Mouse (Mus musculus) B cell, adult 2 months (primary cell): ENCODE measurements around the gene Ssbp3.

Experiments
- DNase-seq, 2 experiments: peaks; one replicate each; pipeline ENCODE4 v3.0.0; 2022

Gene Ssbp3

DNA sequence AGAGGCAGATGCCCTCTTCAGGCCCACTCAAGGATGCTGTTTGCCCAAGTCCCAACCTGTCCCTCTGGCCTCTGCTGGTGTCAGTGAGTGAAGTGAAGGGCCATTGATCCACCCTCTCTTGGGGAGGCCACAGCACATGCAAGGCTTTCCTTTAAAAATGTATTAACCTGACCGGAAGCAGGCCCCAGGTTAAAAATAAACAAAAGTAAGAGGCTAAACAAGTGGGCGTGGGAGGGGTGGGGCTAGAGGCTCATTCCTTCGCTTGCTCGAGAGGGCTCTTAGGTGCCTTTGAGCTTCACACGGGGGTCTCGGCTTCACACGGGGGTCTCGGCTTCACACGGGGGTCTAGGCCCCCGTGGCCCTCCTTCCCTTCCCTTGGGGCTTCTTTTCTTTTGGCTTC lies 54.5 kb downstream of the Ssbp3 start:
- no peak for DNase-seq

DNA sequence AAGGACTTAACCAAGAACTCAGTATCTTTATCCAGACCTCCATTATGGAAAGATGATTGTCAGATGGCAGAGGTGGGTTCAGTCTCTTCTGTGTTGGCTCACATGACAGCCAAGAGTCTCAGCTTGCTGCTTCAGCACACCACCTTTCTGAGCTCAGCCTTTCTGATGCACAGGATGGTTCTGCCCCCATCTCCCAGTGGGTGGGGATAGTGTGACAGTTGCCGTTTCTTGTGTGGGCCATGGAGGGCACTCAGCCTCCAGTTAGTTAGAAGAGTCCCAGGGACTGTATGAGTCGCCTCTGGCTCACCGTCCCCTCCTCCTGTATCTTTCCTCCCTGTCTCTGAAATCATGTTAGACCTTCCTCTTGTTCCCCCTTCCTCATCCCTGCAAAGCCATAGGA lies 55.9 kb downstream of the Ssbp3 start:
- DNase-seq, result no peak

DNA sequence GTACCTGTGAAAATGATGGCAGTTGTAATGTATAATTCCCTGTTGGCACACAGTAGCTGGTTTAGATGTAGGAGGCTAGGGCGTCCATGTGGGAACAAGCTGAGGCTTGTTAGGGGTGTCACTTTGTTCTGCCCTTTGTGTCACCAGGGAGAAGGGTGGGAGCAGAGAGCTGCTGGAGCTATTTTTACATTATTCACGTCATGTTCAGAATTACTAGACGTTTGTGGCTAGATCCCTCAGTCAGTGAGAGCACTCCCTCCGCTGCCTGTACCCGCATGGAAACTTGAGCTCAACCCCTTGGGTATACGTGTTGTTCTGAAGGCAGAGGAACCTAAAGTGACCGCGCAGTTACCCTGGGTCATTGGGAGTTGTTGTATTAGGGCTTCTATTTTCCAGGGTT lies 58.4 kb downstream of the Ssbp3 start:
- no peak for DNase-seq

DNA sequence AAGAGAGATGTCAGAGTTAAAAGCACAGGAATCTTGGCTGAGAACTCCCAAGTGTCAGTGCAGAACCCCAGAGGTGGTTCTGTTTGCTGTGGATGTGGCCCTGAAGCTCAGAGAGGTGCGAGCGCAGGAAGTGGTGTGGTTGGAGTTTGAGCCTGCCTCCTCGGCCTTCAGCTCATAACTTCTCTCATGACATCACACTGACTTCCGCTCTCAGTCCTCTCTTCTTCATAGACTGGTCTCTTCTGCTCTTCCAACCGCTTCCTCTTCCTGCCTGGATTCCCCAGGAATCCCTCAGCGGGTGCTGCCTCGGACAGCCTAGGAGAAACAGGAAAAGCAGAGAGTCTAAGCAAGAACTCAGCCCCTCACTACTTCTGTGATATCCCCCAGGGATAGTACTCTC lies 60.3 kb downstream of the Ssbp3 start:
- peak; percentile 29 to 43 for DNase-seq

DNA sequence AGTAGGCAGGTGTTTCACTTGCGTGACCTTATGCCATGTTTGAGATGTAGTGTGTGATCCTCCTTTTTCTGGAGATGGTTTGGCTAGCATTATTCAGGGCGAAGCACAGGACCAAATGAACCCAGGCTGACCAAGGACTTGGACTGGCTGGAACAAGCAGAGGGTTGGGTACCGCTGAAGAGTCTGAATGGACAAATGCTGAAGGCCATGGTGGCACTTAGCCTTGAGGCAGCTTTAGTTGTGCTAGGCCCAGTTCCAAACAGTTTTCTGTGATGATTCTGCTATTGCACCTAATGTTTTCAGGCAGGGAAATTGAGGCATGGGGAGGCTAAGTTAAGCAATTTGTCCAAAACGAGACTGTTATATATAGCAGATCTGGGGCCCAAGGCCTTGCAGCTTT lies 61.6 kb downstream of the Ssbp3 start:
- DNase-seq, result no peak

DNA sequence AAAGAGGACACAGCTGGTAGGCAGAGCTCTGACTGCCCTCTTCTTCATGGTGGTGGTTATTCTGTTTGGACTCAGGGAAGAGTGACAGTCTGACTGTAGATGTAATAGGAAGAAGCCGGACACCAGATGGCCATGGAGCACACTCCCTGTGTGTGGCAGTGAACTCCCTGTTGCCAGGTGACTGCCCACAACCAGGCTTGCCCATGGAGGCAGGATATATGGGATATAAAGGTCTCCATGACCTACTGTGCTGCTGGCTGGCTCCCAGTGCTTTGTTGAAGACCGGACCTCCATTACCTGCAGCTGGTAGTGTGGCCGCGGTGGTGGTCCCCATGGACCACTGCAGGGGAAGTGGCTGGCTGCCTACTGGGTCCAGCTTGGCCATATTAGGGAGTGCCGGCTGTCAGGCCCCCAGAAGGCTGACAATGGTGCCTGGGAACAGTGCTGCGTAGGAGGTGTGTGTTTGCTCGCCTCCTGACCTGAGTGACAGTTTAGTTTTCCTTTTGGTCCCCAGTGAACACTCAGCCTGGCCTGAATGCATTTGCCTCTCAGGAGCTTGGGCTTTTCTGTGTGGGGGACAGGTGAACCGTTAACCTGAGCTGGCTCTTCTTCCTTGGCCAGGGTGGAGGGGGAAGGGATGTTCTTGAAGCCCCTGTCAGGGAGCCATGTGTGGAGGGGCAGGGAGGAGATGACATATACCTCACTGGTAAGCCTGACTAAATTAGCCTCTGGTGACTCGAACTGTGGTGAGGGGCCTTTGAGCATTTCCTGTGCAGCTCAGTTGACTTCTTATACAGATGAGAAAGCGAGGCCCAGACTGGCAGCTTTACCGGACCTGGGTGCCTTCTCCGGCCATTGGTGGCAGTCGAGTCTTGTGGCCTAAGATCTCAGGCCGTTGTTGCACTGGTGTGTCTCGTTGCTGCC lies 62.2 kb downstream of the Ssbp3 start:
- DNase-seq, result no peak

DNA sequence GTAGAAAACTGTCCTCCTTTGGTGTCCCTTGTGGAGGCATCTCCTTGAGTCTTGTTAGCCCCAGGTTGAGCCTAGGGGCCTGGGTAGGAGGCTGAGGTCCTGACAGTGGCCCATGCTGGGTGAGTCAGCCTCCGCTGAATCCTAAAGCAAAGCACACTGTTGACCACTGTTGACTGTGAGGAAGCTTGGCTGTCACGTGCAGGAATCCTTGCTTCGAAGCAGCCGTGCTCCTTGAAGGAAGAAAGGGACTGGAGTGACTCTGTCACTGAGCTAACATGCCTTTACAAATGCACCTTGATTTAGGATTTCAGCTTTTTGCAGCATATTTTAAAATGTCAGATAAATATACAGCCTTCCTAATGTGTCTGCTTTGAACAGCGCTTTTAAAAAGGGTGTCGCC lies 64.8 kb downstream of the Ssbp3 start:
- no peak for DNase-seq

DNA sequence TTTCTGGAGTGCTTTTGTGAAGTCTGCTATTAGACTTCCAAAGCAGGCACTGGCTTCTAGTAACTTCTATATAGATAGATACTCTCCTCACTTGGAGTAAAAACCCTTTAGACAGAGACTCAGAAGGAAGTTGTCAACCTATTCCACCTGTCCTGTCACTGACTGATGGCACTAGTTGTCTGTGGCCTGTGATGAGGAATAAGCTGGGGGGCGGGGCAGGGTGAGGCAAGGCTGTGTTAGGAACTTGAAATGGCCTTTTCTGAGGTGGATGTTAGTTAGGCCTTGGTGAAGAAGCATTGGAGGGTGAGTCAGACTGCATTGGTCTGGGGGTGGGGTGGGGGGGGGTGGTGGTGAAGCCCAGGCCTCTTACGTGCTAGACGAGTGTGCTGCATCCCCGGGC lies 65.4 kb downstream of the Ssbp3 start:
- DNase-seq, result no peak

DNA sequence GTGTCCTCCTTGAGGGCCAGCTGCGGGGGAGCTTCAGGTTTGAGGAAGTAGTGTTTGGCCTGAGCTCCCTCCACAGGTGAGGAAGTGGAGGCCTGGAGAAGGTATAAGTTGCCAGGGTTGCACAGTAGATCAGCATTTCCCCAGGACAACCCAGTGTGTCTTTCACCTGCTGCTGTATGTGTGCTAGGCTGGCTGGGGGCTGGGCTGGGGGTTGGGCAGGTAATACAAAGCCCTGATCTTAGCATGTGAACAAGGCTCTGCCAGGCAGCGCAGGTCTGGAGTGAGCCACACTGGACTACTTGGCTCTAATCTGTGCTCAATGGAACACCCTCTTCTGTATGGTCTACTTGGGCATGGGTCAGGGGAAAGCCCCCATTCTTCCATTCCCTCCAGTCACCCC lies 66.1 kb downstream of the Ssbp3 start:
- no peak for DNase-seq

DNA sequence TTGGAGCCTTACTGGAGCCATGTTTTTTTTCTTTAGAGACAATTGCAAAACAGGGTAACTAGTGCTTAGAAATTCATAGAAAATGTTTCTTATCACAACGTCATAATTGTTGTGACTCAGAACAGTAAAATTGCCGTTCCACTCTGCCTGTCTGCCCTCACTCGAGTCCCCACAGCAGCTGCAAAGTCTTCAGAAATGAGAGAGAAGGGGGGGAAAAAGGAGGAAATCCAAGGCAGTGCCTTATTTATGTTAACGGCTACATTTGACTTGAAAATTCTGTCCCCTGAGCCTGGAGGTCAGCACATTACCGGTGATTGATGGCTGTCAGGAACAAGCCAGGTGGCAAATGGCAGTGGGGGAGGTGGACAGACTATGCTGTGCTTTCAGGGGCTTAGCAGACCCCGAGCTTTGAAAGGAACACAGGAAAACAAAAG lies 66.7 kb downstream of the Ssbp3 start:
- no peak for DNase-seq

DNA sequence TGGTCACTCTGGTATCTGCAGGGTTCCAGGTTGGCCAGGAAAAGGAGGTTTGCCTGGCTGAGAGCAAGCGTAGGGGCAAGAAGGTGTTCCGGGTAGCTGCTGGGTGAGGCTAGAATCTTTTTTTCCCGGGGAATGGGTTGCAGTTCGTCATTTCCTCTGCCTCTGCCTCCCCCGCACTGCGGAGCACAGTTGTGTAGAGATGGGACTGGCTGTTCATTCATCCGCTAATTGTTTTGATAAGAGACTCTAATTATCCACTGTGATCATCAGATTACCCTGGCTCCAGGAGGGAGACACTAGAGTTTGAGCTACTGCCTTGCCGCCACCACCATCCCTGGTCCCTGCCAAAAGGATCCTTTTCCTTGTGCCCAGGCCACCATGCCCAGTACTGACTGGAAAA lies 67.9 kb downstream of the Ssbp3 start:
- no peak for DNase-seq

DNA sequence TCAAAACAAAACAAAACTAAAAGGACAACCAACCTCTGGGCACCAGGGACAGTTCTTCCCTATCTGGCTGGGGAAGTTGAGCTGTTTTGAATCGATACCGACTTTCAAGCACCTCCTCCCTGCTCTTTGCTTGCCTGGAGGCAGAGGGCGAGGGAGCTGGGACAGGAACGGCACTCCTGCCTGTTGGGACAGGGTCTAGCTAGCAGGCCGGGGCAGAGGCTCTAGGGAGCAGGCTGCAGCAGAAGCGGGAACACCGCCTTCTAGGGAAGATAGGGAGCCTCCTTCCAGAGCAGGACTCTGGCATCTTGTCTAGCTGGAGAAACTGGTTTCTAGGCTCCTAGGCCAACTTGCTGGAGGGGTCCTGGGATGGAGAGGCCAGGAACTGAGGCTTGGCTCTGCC lies 70.2 kb downstream of the Ssbp3 start:
- no peak for DNase-seq

DNA sequence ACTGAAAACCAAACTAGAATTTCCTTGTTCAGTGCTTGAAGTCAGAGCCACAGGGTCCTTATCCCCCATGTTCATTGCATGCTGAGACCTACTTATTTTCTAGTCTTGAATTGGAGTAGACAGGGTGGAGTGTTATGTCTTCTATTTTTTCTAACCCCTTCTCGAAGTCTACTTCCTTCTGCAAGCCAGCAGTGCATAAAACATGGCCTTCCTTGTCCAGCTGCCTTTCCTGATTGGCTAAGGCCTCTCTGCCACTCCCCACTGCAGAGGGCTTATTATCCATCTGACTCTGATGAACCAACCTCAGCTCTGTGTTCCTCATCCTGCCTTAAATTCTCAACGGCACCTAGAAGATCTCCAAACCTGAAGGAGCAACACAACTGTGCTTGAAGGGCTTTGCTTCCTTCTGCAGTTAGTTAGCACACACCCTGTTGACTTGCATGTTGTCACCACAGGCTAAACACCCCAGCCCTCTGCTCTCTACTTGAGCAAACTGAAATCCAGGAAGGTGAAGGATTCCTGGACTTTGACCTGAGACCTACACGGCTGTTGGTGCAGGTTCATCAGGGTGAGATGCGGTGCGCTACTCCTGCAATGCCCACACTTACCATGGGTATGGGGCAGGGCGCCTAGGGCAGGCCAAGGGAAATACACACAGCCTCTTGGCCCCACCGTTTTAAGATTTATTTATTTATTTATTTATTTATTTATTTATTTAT lies 71.0 kb downstream of the Ssbp3 start:
- DNase-seq, result no peak

DNA sequence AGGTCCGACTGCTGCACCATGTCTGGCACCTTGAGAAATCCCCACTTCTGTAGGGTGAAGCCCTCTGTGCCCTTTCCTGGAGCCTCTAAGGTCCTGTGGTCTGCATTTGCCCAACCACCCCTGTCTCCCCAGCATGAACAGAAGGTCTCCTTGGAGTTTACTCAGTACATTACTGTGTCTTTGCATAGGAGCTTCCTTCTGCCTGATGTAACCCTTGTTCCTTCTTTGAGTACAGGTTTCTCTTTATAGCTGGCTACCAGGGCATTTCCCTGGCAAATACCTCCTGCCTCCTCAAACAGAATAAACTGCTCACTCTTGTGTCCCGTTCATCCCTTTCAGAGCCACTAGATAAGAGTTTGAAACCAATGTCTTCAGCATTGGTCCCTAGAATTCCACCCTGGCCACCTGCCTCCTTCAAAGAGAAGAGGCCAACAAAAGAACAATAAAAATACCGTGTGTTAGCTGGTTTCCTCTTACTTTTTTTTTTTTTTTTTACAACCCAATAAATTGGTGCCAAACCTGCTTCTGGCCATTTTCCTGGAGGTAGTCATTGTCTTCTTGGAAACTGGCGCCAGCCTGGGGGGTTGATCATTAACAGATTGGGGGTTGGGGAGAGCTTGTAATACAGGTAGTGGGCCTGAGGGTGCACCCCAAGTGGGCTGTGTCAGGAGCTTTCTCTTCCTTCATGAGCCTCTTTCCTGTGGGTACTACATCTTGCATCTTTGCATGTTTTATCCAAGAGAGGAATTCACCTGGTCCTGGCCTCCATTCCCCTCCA lies 72.0 kb downstream of the Ssbp3 start:
- no peak for DNase-seq

DNA sequence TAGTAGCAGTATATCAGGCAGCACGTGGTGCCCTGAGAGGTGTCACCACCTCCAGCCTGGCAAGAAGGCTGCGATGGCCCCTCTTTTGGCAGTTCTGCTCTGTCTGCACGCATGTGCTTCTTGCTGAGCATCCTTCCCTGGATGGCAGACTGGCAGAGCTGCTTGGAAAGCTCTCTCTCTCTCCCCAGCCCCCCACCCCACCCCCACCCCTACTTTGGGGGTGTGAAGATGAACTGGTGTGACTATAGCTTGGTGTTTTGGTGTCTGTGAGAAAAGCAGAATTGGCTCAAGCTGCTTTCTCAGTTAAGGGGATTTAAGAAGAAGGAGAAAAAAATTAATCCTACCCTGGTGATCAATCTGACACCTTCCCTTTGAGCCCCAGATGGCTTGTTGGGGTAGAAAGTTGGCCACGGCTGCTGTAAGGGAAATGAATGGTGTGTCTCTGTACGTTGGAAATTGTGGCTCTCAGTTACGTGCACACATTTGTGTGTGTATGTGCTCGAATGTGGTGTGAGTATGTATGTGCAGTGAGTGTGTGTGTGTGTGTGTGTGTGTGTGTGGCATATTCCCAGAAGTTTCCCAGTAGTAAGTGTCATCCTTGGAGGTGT lies 73.5 kb downstream of the Ssbp3 start:
- DNase-seq, result no peak

DNA sequence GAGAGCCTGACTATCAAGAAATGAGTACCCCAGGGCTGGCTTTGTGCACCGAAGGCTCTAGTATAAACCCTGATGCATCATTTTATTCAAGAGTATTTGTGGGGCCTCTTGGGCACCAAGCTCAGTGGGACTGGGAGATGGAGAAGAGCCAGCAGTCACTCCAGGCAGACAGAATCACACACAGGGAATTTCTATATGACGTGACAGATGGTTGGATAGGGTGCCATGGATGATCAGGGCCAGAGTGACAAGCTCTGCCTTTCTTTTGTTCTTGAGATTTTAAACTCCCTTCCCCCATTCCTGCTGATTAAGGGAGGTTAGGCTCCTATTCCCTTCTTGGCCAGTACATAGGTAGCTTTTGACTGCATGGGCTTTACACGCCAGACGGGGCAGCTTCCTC lies 74.8 kb downstream of the Ssbp3 start:
- no peak for DNase-seq

DNA sequence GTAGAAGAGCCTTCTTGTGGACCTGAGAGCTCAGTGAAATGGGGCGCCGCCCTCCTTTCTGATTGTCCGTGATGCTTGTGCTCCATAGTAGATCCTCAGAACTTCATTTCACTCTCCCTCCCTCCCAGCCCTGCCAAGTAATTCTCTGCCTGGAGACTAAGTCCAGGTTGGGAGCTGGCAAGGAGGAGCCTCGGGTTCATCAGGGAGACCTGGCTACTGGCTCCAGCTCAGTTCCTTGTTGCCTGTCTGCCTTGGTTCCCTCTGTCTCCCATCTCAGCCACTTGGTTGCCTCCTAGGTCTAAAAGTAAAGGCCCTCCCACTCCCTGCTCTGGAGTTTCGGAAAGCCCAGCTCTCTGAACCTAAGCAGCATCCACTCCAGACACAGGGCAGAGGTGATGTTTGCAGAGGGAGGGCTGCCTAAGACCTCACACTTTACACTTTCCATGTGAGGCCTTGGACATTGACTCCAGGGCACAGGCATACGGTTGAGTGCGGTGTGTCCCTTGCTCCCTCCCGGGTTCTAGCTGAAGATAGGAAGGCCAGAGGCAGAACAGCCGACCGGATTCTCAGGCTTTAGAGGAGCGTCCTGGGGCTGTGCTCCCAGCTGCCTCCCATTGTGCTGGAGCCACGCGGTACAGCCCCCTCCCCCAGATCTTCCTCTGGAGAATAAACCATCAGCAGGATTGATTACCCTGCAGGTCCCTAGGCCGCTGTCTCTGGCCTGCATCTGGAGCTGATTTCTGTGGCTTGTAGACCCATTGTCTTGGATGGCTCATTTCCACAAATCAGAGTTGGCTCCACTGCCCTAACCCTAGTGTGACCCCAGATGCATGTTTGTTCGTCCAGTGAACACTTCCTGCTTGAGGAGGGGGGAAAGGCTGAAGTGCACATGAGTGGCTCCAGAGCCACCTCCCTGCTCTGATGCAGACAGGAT lies 75.7 kb downstream of the Ssbp3 start:
- no peak for DNase-seq

DNA sequence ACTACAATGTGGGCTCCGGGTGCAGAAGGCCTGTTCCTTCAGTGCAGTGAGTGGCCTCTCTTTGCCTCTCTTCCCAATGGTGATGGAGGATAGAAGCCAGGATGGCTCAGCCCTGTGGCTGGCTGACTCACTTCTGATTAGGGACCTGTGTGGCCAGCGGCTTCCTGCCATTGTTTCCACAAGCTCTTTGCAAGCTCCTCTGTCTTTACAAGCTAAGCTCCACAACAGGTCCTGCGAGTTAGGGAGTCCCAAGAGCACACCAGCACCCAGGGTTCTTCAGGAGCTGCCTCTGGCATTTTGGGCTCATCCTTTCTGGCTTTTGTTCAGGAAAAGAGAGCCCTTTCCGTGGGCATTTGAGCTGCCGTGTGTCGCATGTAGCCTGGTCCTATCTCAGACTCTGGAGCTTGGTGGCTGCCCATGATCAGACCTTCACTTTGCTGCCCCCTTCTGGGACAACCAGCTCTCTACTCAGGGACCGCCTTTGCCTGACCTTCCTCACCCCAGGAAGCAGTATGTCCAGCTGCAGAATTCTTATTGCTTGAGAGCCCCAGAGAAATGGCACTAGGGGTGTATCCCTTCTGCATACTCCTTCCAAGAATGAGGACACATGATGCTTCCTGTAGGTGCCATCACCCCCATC lies 77.3 kb downstream of the Ssbp3 start:
- peak; percentile 73 to 76 for DNase-seq

DNA sequence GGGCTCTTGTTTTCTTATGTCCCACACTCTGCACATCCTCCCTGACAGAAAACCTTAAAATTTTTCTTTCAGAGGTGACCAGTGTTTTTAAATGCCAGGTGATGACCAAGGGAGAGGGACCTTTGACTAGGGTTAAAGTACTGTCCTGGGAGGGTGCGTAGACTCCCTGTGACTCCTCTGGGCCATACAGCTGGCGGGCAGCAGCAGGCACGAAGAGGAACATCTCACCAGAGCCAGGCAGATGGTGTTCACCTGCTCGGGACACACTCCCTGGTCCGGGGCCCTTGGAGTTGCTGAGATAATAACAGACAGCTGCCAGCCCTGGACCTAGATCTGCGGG lies 78.4 kb downstream of the Ssbp3 start:
- no peak for DNase-seq

DNA sequence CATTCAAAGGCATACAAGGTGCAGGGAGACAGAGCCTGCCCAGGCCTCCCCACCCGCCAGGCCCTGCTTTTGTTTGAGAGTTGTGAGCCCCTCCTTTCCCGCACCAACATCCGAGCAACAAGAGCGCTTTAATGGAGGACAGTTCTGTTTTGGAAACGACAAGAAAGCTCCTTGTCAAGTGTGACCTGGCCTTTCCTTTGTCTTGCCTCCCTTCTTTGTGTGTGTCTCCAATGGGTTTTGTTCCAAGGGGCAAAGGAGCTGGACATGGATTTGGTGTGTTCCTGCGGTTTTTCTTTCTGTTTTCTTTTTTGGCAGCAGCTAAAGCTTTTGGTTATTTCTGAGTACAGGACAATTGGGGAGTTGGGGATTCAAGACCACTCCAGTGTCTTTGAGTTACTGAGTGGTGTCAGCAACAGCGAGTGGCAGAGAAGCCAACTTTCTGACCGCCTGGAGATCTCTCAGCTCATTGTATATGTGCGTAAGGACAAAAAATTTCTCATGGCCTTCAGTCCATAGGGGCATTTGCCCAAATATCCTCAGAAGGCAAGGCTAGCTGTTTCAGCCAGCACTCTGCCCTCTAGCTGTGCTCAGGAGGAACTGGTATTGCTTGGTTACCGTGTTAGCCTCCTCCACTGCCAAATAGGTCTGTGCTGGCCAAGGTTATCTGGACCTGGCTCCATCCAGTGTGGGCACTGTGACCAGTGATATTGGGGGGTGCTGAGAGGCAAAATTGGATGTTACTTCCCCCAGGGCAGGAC lies 78.9 kb downstream of the Ssbp3 start:
- no peak for DNase-seq

DNA sequence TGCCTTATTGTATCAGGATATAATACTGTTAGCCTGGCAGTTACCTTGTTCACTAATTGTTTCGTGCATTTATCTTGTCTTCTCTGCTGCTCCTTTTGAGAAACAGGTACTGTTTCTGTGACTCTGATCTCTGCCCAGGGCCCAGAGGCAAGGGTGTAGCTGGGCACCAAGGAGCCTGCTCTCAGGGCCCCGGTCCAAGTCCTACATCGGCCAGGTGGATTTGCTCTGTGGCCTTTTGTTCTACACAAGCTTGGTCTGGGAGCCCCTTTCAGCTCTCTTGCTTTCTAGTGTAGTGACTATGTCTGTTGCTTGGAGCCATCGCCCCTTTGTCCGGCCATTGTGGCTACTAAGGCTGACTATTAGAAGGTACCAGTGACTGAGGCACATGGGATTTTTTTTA lies 82.6 kb downstream of the Ssbp3 start:
- DNase-seq, result no peak
